Mouse (Mus musculus) frontal cortex, adult (tissue): Measurements from ENCODE around the gene Spats1.
"Not testable (repeated sequence)": the region's sequence is repeated elsewhere in the genome, so short reads cannot be mapped to it uniquely, and the experiment has no call there.

ENCODE experiments used
- ATAC-seq: cut with Nextera tagmentation; 2 replicates; pipeline ENCODE4 v1.9.2; 2017; ENCODE audit warnings: mild to moderate bottlenecking, moderate library complexity, mixed read lengths; ENCODE audit not compliant: low TSS enrichment

Spats1 gene

DNA sequence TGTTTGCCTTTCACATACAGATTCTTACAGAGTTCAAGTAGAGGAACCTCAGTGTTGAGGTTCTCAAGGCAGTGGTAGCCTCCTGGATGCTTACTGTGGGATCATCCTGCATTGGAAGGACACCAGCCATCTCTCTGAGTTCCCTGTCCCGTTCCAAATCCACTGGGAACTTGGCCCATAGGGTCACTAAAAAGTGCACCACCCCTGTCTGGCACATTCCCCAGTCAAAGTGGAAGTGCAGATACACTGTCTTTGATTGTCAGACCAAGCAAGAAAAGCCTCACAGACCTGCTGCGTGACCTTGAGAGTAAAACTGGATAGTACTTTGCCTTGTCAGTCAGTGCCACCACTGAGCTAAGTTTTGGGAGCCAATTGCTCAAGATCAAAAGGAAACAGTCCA lies 28.2 kb downstream of the Spats1 start:
- ATAC-seq, result no peak

DNA sequence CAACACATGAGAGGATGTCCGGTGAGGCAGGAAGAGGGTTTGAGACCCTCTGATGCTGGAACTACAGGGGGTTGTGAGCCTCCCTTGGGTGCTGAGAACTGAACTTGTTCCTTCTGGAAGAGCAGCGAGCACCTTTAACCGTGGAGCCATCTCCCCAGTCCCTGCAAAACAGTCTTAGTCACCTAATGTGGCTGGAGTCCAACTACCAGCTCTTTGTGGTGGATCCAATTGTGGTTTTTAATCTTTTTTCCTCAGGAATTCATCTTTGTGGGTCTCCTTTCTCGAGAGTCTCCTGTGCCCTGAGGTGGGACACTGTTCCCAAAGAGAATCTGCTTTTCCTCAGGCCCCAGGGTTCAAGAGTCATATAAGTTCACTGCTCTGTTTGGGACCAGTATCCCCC lies 29.3 kb downstream of the Spats1 start:
- no peak for ATAC-seq

DNA sequence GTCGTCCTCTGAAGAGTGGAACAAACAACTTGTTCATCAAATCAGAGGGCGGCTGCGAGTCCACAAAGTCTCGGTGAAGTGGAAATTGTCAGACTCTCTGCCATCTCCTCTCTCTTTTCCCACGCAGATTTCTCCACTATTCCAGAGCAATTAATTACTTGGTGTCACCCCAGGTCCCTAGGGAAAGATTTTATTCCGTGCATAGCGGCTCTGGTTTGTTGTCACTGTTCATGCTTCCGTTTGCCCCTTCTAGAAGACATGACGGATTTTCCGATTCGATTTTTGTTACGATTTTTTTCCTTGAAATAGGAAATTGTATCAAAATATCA lies 41.0 kb downstream of the Spats1 start:
- ATAC-seq, result no peak

DNA sequence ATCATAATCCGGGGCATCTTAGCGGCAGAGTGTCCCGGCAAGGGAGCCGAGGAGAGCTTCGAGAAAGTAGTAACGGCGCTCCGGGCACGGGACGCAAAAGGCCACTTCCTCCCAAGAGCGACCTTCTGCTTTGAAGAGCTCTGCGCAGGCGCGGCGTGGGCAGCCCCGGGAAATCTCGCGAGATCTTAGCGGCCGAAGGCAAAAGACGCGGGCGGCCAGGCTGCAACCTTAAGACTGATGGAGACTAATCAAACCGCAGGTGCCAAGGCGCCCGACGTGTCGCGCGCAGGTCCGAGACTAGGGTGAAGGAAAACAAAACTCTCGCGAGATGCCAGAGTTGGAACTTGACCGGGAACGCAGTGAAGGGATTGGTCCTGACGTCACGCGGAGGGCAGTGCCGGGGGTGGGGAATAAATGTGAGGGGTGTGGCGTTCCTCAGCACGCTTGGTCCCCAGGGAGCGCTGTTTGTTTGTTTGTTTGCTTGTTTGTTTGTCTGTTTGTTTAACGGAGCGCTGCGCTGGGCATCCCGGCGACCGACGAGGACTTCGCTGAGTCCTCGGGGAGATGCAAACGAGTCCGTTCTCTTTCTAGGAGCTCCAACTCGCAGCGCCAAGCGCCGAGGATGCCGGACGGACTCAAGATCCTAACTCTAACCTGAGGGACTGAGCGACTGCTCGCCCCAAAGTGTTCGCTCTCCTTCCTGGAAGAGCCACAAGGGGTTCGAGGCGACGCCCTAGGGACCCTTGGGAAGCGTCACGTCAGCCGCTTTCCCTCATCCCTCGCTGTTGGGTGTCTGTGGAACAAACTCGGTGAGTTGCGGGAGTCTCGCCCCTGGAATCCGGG lies 41.6 kb downstream of the Spats1 start, which contains the start of gene Cdc5l:
Cdc5l (minus strand) TSS at position 319 of the 843 bp plus-strand sequence.
- peak; percentile 99 for ATAC-seq

DNA sequence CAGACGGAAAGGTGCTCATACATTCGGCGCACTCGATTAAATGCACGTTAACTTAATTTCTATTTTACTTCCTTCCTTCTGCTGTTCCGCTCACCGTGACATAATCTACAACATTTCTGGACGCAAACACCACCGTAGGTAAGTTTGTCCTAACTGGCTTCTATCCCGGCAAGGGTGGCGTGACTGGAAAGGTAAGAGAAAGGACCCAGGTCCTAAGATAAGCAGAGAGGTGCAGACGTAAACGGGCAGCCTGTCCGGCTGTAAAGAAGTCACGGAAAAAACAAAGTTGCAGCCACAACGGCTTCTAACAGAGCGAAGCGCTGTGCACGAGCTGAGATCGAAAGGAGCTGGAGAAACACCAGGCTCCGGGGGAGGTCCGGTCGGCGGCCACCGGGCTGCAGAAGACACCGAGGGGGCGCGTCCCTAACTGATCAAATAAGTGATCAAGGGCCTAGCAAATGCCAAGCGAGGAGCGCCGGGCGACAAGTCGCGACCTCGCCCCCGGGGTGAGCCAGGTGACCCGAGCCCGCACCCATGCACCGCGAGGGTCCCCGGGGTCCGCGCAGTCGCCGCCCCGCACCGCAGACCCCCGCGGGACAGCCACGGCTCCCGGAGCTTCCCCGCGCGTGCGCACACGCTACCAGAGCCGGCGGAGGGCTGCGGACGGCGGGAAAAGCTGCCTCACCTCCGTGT lies 42.4 kb downstream of the Spats1 start:
- peak; percentile 64 for ATAC-seq

DNA sequence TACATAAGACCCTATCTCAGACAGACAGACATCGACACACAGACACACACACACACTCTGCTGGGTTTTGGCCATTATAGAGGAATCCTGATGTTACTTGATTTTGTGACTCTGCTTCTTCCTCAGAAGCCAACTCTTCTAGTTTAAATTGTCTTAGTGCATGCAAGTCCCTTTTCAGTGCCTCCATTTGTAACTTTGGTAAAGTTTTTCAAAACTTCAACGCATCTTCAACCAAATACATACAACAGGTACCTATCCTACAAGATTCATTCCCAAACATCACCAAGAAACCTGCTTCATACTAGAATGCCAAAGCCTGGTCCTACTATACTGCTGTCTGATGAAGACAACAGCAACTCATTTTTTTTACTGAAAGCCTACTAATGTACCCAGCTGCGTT lies 43.2 kb downstream of the Spats1 start:
- ATAC-seq, result no peak

DNA sequence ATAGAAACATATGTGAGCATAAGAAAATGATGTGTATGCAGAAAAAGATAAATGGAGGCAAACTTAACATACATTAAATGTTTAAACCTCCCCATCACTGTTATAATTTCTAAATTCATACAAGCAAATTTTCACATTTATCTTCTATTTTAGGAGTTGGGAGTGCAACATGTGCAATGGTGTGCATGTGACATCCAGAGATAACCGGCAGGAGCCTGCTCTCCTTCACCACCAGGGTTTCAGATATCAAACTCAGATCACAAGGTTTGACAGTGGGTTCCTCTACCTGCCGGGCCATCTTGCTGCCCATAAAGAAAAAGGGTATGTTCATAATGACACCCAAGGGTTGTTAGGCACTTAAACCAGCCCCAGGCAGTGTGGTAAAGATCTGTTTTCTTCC lies 57.8 kb downstream of the Spats1 start:
- ATAC-seq, result no peak

DNA sequence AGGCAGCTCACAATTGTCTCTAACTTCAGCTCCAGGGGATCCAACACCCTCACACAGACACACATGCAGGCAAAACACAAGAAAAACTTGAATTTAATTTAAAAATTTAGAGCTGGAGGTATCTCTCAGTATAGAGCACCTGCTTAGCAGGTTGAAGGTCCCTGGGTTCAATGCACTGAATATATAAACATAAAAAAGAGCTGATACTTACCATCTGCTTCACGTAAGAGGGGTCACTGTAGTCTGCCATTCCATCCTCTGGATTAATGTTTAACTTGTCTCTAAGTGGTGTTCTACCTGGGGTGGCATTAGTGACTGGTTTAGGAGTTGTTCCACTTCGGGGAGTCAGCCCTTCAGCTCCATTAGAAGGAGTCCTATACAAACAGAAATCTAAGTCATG lies 63.6 kb downstream of the Spats1 start:
- ATAC-seq, result not testable (repeated sequence)

DNA sequence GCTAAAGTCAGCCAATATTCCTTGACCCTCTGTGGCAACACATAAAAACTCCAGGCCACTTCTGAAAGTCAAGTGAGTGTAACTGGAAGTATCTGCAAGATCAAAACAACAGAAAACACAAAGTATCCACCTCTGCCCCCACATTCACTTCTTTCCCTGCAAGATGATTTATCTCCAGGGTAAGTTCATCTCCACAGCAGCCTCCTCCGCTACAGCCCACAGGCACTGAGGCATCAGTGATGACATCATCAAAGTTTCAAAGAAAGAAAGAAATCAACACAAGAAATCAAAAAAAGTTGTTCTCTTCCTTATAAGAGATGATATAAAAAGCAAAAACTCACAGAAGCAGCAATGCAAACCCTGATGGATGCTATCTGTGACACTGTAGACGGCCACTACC lies 66.5 kb downstream of the Spats1 start:
- ATAC-seq, result peak; percentile 77; the same call in 1 of the 2 replicates

DNA sequence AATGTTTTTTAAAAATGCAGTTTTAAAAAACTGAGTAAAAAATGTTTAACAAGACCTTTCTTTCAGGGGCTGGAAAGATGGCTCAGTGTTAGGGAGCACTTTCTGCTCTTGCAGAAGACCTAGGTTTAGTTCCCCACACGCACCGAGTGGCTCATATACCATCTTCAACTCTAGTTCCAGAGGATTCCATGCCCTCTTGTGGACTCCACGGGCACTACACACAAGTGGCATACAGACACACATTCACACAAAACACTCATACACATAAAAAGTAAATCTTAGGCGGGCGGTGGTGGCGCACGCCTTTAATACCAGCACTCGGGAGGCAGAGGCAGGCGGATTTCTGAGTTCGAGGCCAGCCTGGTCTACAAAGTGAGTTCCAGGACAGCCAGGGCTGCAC lies 68.9 kb downstream of the Spats1 start:
- no peak for ATAC-seq

DNA sequence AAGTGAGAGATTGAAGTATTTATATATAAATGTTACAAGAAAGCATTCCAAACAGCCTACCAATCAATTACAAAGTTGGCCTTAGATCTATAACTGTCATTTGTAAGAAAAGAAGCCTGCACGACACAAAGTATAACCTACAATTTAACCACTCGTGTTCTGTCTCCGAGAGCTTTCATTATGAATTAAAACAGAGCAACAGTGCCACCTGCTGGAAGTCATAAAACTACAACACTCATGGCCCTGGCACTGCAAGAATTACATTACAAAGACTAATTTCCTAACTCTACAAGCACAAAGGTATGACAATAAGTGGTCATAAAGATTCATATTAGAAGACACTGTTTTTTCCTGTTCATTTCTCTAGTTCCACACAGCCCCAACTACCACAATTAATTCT lies 72.0 kb downstream of the Spats1 start:
- ATAC-seq, result peak; percentile 64; the same call in 1 of the 2 replicates

DNA sequence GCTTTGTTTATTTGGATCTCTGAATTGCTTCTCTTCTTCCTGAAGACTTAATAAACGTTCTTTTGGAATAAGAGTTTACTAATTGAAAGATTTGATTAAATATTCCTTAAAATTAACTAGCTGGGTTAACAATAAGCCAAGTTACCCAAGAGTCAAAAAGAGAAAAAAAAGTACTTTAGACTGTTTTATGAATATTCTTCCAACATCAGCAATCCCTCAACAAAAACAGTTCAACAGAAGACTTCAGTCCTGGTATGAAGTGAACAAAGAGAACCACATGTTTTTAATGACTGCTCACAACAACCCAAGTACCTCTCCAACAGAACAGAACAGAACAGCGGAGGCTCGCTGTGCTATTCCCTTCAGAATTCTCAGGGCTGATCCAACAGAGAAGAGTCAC lies 72.6 kb downstream of the Spats1 start:
- no peak for ATAC-seq

DNA sequence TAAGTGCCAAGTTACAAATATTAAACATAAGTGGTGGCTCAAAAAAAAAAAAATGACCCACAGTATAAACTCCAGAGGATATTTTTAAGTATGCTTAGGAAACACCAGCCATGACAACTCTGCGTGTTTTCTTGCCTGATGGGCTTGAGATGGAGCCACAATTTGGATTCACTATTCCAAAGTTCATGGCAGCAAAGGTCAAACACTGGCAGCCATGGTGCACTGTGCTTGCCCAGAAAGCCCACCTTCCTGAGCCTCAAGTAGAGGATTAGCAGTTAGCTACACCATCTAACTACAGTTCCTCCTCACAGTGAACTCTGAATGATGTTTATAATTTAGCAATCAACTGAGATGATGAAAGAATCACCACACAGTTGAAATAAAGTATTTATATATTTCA lies 73.1 kb downstream of the Spats1 start:
- no peak for ATAC-seq

DNA sequence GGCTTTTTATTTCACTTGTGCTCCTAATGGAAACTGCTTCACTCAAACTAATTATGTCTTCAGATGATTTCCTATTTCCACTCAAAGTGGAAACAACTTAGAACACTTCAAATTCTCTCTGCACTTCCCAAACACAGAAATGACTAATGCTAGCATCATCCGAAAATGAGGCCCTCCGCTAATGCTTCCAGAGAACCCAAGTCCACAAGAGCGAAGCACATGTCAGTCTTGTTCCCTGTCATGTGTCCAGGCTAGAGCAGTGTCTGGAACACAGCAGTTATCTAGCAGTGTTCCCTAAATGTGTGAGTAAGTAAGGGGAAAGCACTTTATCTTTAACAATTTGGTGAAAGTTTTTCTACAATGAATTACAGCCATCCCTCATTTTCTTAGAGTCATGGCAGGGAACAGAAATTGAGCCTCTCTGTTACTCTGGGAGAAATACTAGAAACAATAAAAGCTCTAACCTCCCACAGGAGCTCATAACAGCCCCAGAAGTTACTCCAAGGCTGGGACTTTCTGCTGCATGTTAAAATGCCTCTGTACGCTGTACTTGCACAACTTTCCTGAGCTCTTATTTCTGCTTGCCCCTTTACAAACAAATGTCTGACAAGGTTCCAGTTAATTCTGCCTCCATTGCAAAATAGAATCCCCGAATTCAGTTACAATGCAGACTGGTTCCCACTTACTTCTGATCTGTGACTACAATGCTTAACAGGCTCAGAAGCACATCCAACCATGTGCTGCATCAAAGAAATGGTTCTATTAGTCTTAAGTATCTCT lies 73.9 kb downstream of the Spats1 start:
- ATAC-seq, result peak; percentile 26; the same call in 1 of the 2 replicates

DNA sequence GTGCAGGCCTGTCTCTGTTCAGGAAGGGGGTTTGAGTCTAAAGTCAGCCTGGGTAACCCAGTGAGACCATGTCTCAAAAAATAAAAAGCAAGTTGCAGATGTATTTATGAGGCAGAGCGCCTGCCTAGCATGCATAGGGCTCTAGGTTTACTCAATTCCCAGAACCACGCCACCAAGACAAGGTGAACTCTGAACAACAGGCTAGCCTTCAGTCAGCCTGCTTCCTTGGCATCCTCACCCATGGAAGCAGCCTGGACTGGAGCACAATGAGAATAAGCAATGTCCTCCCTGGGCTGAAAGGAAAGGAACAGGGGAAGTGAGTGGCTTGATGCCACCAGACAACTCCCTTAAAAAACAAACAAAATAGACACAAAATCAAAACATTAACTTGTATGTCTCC lies 77.2 kb downstream of the Spats1 start:
- no peak for ATAC-seq

DNA sequence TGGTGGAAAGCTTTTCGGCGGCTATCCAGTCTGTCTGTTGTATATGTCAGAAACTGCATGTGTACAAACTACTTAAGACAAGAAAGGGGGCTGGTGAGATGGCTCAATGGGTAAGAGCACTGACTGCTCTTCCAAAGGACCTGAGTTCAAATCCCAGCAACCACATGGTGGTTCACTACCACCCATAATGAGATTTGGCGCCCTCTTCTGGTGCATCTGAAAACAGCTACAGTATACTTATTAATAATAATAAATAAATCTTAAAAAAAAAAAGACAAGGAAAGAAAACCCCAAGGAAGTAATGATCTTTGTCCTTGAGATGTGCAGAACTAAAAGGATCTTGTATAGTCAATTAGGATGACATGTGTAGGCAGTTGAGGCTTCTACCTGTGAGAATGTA lies 77.7 kb downstream of the Spats1 start:
- ATAC-seq, result no peak

DNA sequence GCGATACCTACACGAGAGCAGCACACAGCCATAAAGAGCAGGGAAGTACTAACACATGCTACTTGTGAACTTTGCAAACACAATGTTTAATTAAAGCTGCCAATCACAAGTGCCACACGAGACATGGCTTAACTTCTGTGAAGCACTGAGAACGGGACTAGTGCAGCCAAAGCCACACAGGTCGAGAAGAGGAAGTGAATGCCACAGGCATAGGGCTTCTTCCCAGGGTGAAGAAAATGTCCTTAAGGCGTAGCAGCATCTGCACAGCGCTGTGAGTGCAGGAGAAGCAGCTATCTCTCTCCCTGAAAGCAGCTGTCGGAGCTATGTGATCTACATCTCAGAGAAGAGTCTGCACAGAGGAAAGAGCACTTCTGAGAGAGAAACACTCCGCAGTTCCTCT lies 80.6 kb downstream of the Spats1 start:
- no peak for ATAC-seq

DNA sequence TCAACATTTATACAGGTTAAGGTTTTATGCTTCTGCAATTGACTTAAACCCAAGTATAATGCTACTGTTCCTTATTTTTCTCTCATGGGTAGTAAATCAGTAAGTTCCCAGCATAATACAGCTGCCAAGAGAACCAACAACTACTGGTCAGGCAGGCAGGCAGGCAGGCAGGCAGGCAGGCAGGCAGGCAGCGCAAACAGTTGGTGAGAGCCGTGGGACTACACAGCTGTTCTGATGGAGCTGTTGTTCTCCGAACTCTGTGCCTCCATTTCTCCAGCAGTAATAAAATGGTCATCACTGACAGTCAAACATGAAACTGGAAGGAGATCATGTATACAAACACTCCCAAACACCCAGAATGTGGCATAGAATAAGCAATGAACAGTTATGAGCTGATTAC lies 81.5 kb downstream of the Spats1 start:
- no peak for ATAC-seq
